Mouse (Mus musculus) adrenal gland, adult 18-20 months (tissue): ENCODE data around the gene Dll4. TPM values are rescaled to one million over a fixed set of nuclear protein-coding genes. Genes with fewer than 3 reads are reported as not detected.
A peak's percentile ranks its signal among the peaks of the same experiment; 100 is the strongest.

Experiments
- DNase-seq, 2 experiments: peaks; one replicate each; pipeline ENCODE4 v3.0.0; 2021 to 2022; ENCODE audit warnings: low spot score in 2 of 2
- long read RNA-seq, 2 experiments: library from polyadenylated mRNA; stranded (forward); transcript quantifications; one replicate each; pipeline ENCODE4 v2.0.0; 2021
- total RNA-seq, 2 experiments: library from RNA; stranded (reverse); gene quantifications; 1 replicate in 1 of 2; 2 replicates in 1 of 2; pipeline ENCODE4 v1.2.3; 2021

Gene Dll4
- 10 to 100 TPM in 1 of 2 experiments, 1 to 10 TPM in 1; 9.7 to 10.5 TPM for total RNA-seq
- long read RNA-seq, experiment 1, transcript Dll4-201 (11 exons, 3,747 nt): major isoform, 11 of 12 reads
- long read RNA-seq, experiment 1, partial matches to known transcripts: 0 of 12 reads
- long read RNA-seq, experiment 1, other reads (novel, unspliced or antisense): 1 of 12 reads
- long read RNA-seq, experiment 2, transcript Dll4-201 (11 exons, 3,747 nt): major isoform, 19 of 25 reads
- long read RNA-seq, experiment 2, partial matches to known transcripts: 3 of 25 reads
- long read RNA-seq, experiment 2, other reads (novel, unspliced or antisense): 3 of 25 reads

- DNase-seq: peak; percentile 43 to 57
Measured at GRCm38 (mm10) chr2:119325568-119326143, at the start of gene Dll4. TSS of gene Dll4 (plus strand) at chr2:119325784.

- no peak for DNase-seq
Measured at GRCm38 (mm10) chr2:119276926-119277325, 48.7 kb upstream of the Dll4 start.

- DNase-seq: no peak
Measured at GRCm38 (mm10) chr2:119277810-119278209, 47.8 kb upstream of the Dll4 start.

- DNase-seq: no peak
Measured at GRCm38 (mm10) chr2:119281899-119282565, 43.6 kb upstream of the Dll4 start.

GRCm38 (mm10) chr2:119287372-119287771 lies 38.2 kb upstream of the Dll4 start:
- DNase-seq: no peak

DNA sequence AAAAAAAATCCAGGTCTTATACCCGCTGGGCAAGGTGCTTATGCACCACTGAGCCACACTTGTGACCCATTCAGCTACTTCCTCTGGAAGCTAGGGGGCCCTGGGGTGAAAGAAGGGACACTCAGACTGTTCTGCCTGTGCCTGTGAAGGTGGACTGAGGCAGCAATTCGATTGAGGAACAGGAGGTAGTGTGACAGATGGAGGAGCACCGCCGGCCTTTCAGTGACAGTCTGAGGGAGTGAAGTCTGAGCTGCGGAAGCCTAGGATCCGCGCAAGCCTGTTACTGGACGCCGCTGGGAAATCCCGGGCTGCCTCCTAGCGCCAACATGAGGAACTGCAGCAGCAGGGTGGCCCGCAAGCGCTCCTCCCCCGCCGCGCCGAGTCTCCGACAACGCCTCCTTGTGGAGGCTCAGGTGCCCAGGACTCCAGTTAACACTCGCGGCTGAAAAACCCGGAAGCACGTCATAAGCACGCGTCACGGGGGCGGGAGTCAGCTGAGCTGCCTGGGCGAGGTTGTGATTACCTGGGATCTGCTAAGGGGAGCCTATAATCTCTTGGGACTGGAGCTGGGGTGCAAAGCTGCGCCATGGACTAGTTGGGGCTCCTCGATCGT lies 37.2 kb upstream of the Dll4 start, which contains the start of gene Vps18:
Gene Vps18, plus strand, starts transcription at position 471 of the 613 bp plus-strand sequence.
- DNase-seq: peak; percentile 97 to 98

GRCm38 (mm10) chr2:119289014-119289416 lies 36.6 kb upstream of the Dll4 start:
- DNase-seq: no peak

DNA sequence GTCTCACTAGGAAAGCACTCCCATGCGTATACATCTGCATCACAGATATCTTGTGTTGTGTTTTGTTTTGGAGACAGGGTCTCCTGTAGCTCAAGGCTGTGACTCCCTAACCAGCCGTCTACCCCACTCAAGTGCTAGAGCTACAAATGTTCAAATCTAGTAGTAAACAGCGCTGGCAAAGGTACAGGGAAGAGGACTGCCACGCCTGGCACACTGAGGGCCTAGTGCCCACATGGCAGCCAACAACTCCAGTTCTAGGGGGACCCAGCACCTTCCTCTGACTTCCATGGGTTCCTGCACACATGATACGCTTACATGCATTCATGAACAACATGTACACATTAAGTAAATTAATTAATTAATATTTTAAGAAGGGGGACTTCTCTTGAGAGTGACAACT lies 33.3 kb upstream of the Dll4 start:
- DNase-seq: no peak

GRCm38 (mm10) chr2:119292852-119293251 lies 32.7 kb upstream of the Dll4 start:
- no peak for DNase-seq

- DNase-seq: no peak
Measured at GRCm38 (mm10) chr2:119293311-119293710, 32.3 kb upstream of the Dll4 start.

- no peak for DNase-seq
Measured at GRCm38 (mm10) chr2:119293776-119294390, 31.7 kb upstream of the Dll4 start.

DNA sequence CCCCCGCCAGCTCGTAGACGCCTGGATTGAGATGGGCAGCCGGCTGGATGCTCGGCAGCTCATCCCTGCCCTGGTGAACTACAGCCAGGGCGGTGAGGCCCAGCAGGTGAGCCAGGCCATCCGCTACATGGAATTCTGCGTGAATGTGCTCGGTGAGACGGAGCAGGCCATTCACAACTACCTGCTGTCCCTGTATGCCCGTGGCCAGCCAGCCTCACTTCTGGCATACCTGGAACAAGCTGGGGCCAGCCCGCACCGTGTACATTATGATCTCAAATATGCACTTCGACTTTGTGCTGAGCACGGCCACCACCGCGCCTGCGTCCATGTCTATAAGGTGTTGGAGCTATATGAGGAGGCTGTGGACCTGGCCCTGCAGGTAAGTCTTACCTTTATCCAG lies 31.2 kb upstream of the Dll4 start:
- no peak for DNase-seq

DNA sequence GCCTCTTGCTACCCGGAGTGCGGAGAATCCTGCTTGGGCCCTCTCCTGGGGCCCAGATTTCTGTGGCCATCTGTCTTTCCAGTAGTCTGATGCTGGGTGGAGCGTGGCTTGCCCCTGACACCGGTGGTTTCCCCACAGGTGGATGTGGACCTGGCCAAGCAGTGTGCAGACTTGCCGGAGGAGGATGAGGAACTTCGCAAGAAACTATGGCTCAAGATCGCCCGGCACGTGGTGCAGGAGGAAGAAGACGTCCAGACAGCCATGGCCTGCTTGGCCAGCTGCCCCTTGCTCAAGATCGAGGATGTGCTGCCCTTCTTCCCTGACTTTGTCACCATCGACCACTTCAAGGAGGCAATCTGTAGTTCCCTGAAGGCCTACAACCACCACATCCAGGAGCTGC lies 28.8 kb upstream of the Dll4 start:
- no peak for DNase-seq

- DNase-seq: no peak
Measured at GRCm38 (mm10) chr2:119297506-119297905, 28.1 kb upstream of the Dll4 start.

DNA sequence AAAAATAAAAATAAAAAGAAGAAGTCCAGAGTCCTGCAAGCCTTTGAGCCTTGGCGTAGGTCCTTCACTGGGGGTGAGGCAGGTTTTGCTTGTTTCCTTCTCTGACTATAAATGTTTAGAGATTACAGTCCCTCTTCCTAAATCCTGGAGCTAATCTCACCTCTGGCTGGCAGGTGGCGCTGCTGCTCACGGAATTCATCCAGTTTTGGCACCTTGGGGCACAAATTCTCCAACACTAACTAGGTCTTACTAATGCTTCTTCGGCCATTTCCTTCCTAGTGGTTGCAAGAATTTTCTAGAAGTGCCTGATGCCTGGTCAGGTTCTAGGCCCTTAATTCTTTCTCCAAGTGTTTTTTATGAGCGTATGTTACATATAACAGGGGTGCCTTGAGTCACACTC lies 27.3 kb upstream of the Dll4 start:
- DNase-seq: peak; percentile 58 to 64

DNA sequence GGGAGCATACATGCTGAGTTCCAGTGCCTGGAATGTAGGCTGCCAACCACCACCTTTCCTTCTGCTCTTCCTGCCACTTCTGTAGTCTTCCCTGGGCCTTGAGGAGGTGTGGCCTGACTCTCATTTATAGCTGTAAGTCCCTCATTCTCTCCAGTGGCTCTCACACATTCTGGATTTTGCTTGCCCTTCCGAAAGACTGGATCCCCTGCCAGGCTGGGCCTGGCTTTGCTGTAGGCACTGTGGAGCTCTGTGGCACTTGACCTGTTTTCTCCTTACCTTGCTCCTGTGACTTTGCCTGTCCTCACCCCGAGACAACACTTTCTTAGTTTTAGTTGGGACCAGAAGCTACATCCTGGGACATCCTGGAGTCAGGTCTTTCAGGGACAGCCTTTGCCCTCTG lies 26.7 kb upstream of the Dll4 start:
- DNase-seq: no peak

- peak; percentile 63 to 75 for DNase-seq
Measured at GRCm38 (mm10) chr2:119299981-119300818, 25.4 kb upstream of the Dll4 start.

DNA sequence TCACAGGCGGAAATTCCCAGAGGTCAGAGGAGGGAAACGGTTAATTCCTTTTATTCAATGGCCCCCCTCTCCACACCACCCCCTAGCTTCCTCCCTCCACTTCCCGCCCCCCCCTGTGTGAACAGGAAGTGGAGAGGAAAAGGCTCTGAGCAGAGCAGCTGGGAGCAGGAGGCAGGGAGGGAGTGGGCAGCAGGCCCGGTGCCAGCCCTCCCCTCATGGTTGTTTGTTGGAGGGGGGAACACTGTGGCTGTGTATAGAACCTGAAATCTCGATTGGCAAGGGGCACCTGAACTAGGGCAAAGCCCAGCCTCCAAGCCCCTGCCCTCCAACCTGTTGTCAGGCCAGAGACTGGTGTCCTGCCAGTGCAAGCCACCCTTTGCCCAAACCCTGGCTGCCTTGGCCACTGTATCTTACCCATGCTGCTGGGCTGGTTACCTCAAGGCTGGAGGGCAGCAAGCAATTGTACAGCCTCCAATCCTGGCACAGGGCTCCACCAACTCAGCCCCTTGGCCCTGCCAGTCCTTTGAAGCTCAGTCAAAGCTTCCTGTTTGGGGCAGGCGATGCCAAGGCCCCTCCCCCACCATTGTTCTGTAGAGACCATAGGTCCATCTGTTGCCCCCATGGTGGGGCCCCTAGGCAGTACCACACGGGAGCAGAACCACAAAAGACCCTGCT lies 24.6 kb upstream of the Dll4 start:
- DNase-seq: no peak

- no peak for DNase-seq
Measured at GRCm38 (mm10) chr2:119302876-119303275, 22.7 kb upstream of the Dll4 start.

DNA sequence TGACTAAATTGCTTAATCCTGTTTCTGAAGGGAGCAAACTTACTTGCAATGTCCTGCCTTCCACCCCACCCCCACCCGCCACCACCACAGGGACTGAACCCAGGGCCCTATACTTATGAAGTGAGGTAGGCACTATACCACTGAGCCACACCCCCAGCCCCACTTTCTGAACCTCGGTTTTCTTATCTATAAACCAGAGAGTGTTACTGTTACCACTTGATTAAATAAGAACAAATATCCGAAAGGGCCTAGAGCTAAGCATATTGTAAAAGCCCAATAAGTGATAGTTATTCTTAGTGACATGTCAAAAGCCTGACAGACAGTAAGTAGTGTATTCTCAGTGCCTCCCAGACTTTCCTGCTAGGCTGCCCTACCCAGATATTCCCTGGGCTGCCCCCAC lies 21.2 kb upstream of the Dll4 start:
- no peak for DNase-seq
